Mouse (Mus musculus) bone marrow, adult 2 months (tissue): ENCODE measurements at regions not wholly inside any gene's neighbourhood (a gene's known extent, or its start where the extent isn't known, plus 50 kb on each side); places are given as distances from the start of the nearest gene placed in this dataset.

Experiments used
- CTCF ChIP-seq: fragments of 200-500 bp; IDR thresholded peaks from 2 replicates; pipeline ENCODE4 v1.5.1; 2011; ENCODE audit warnings: low read length, control low read depth; ENCODE audit not compliant: control insufficient read depth, insufficient read depth
- POLR2A ChIP-seq: fragments of 200-500 bp; IDR thresholded peaks from 2 replicates; pipeline ENCODE4 v1.6.1; 2011; ENCODE audit warnings: low read depth, mild to moderate bottlenecking, control low read depth, low read length, borderline replicate concordance; ENCODE audit not compliant: control insufficient read depth

- no peak for TF ChIP-seq POLR2A
- TF ChIP-seq CTCF = no peak
Measured at GRCm38 (mm10) chr9:31794911-31795310, 118.4 kb downstream of the Barx2 start.
